Mouse (Mus musculus): ENCODE data around the gene Trim69.
"Not testable (repeated sequence)": the region's sequence is repeated elsewhere in the genome, so short reads cannot be mapped to it uniquely, and the experiment has no call there.

Trim69 gene

DNA sequence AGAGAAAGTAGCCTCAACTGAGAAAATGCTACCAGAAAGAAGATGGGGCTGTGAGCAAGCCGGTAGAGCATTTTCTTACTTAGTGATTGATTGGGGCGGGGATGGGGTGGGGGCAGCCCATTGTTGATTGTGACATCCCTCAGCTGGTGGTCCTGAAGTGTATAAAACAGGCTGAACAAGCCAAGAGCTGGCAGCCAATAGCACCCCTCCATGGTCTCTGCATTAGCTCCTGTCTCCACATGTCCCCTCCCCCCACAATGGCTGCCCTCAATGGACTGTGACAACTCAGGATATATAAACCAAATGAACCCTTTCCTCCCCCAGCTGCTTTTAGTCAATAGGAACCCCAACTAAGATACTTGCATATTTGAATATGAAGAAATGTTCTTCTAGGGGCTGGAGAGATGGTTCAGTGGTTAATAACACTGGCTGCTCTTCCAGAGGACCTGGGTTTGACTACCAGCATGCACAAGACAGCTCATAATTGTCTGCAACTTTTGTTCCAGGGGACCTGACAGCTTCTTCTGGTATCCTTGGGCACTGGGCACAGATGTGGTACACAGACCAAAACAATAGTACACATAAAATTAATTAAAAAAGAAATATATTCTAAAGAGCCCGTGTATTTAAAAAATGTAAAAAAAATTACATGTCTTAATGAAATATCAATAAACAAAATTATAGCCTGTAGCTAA, 50.2 kb downstream of the Trim69 start:
- no peak for DNase-seq (ENCODE audit: low spot score in 2 of 2)

DNA sequence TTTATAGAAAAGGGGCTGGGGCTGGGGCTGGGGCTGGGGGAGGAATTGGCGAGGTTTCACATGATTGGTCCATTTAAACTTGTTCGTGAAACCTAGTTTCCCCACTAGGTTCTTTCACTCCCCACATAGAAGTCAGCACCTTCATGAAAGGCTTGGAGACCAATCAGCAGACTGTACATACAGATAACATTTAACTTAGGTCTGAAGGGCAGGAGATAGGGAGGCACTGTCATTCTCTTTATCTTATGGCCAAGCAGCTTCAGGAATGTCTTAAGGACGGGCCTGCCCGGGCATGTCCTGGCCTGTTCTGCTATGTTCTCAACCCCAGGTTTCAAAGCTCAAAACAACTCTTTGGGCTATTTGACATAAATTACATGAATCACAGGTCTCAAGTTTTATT, 56.6 kb downstream of the Trim69 start:
- DNase-seq (ENCODE audit: low spot score in 2 of 2) = not testable (repeated sequence)

DNA sequence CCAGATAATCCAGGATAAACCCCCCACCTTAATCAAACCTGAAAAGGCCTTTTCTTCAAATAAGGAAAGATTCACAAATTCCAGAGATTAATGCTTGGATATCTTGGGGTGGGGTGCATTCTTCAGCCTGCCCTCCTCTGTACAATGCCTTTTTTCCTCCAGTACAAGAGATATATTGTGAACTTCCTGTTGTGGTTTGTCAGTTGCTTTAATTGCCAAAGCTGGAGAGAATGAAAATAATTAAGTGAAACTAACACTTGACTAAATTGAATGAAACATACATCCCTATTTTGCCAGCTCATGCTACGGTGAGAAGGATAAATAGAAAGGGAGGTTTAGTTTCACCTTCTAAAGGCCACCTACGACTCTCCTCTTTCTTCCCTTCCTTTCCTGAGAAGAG, 57.7 kb downstream of the Trim69 start:
- no peak for DNase-seq (ENCODE audit: low spot score in 2 of 2)

DNA sequence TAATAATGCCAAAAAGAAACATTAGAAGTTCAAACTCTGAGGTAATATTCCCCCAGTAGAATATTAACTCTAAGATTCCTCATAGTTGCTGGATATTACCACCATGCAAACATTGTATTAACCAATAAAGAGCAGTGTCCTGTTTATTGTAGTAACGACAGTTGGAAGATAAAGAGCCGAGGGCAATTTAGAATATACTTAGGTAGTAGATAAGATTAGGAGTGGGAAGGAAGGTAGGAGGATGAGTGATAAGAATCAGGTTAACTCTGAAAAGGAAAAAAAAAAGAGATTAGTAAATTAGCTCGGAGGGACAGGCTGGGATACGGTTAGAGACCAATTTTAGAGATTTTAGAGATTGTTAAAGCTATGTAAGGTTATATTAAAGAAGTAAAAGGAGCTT, 60.9 kb downstream of the Trim69 start:
- DNase-seq (ENCODE audit: low spot score in 2 of 2) = no peak

DNA sequence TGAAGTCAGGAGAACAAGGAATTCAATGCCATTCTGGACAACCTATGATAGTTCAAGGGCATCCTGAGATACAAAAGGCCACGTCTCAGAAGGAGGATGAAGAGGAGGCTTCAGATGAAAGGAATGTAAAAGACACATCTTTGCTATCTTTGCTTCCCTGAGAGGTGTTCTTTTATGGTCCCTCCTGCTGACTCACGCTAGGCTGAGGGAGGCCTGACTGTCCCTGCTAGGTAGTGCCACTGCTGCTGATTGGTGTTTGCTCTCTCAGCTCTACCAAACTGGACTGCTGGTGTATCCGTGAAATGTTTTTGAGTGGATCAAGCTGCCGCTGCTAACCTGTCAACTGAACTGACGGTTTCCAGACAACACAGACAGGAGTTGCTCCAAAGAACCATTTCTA, 61.3 kb downstream of the Trim69 start:
- no peak for DNase-seq (ENCODE audit: low spot score in 2 of 2)

DNA sequence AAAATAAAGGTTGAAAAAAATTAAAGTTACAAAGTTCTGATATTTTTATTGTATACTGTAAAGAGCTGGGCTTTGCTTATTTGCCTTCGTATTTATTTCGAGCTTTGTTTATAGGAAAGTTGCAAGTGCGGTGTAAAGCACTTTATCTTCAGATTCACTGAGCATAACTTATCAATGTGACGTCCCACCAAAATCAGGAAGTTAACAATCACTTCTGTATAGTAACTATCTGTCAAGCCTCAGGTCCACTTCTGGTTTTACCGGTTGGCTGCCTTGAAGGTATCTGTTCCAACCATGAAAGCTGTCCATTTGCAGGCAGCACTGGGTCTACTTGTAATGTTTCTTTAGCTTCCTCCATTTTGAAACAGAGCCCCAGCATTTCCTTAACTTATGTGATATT, 61.8 kb downstream of the Trim69 start:
- no peak for DNase-seq (ENCODE audit: low spot score in 2 of 2)

DNA sequence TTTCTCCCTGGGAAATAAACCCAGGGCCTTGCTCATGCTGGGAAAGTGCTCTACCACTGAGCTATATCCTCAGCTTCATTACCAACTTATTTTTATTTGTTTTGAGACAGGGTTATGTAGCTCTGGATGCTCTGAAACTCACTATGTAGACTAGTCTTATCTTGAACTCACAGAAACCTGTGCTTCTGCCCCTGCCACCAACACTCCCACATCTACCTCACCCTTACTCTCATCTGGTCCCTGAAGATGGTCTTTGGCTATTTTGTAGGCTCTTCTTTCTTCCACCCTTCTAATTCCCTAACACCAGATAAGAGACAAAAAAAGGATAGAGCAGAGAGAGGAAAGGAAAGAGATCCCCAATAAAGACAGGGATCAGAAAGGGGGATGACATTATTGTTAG, 63.2 kb downstream of the Trim69 start:
- no peak for DNase-seq (ENCODE audit: low spot score in 2 of 2)

Data from natural killer cell, adult 2 months (primary cell).